Mouse (Mus musculus): Measurements from ENCODE around the gene Fbxw7.

GRCm38 (mm10) chr3:84852877-84853276, 37.8 kb downstream of the Fbxw7 start:
- TF ChIP-seq CTCF (IDR thresholded peaks at IDR 0.05; ENCODE audit: control insufficient read depth, insufficient read depth, insufficient read length) (no peak), FOSL1 (IDR thresholded peaks at IDR 0.05; ENCODE audit: insufficient read depth, low read length, poor library complexity, severe bottlenecking) (no peak), USF1 (IDR thresholded peaks at IDR 0.05; ENCODE audit: low read depth) (no peak), CEBPB (IDR thresholded peaks at IDR 0.05; ENCODE audit: low read depth) (no peak)
